Mouse (Mus musculus) activated CD4-positive, CD25-positive, alpha-beta regulatory T cell, adult 4 months (primary cell): ENCODE measurements around the gene Soat2. TPM values are rescaled to one million over a fixed set of nuclear protein-coding genes. Genes with fewer than 3 reads are reported as not detected.

Source experiments
- ATAC-seq: one replicate; pipeline ENCODE4 v1.8.0; 2017
- polyA plus RNA-seq, 2 experiments: library from polyadenylated mRNA; unstranded; fragments of 100-300 nt; shearing (Covaris generic); gene quantifications; one replicate each; pipeline ENCODE4 v1.2.1; 2017

Soat2 gene
- 1 to 10 TPM; 1.2 to 1.5 TPM for polyA plus RNA-seq

DNA sequence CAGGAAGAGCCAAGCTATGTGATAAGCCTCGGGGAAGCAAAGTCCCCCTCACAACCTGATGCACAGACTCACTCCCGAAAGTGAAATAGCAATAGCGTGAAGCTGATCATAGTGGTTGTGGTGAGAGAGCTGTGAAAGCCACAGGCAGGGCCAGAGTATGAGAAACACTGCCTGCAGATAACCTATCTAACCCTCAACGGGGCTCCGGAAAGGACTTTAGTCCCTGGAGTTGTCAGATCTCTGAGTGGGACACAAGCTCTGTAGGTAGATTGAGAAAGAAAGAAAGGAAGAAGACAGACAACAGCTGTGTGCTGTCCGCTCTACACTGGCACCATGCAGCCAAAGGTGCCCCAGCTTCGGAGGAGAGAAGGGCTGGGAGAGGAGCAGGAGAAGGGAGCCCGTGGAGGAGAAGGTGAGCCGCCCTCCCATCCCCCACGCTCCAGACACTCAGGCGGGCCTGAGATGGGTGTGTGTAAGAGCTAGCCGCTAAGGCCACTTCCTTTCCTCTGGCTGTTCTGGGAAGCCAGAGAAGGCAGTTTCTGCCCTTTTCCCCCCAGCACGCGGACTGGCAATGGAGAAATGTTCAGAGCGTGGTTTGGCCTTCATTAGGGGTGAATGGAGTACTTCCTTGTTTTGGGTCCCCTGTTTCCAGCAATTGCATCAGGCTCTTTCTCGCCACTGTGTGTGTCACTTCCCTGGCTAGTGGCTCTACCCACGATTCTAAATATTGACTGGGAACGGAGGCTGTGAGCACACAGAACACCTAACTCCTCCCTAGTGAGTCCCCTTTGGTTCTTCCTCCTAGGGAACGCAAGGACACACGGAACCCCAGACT is at the start of gene Soat2:
Gene Soat2, plus strand, starts transcription at position 226 of the 835 bp plus-strand sequence.
- peak; percentile 69 for ATAC-seq

DNA sequence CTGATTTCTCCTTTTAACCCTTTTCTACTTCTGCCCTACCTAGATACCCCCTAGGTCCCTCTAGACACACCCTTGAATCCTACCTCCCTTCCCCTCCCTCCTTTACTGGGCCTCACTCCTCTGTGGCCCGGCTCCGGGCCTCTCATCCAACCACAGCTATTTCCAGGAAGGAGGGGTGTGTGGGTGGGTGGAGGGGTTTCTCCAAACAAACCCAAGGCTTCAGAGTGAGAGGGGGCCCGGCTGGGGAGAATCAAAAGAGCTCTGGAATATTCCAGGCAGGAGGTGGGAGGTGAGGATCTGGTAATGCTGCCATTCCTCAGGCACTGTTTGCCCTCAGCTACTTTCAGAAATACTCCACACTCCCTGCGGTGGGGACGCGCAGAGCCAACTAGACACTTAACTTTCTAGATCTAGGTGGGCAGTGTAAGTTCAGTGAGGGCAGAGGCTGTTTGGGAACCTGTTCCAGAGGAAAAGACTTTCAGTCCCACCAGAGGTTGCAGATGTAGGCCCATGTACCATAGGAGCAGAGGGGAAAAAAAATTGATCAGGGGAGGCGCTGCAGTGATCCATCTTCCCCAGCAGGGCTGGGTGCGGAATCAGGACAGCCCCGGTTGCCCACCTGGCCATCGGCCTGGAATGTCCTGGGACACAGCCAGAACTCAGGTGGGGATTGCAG is 49.2 kb upstream of the Soat2 start:
- ATAC-seq = no peak

DNA sequence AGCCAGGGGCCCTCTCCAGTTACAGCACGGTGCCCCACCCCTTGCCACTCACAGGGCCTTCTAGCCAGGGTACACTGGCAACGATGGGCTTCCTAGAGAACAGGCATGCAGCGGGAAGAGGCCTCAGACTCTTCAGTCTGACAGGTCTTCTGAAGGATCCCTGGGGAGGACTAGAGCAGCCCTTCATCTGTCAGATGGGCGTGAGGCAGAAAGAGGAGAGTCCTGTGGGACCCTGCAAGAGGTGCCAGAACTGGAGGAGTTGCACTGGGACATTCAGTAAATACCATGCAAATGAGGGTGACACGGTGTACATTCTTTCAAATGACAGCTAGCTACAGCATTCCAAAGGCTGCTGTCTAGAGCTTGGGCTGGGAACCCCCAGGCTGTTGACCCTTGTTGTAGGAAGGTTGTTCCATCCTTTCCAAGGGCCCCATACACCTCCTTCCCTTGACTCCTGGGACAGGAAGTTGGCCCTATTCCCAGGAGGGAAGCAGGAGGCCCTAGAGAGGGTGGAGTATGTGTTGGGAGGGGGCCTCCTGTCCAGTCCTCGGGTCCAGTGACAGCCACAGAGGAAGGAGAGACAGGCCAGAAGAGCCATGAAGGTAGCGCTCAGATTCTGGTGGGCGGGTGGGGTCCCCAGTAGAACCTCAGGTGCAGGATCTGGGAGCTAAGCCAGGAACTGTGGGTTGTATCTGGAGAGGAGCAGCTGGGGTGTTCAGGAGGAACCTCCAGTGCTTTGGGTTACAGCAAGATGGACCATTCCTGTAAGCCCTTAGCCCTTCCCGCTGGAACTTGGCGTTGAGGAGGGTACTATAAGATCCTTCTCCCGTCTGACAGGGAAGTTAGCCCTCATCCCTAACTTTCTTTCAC is 48.4 kb upstream of the Soat2 start:
- no peak for ATAC-seq

DNA sequence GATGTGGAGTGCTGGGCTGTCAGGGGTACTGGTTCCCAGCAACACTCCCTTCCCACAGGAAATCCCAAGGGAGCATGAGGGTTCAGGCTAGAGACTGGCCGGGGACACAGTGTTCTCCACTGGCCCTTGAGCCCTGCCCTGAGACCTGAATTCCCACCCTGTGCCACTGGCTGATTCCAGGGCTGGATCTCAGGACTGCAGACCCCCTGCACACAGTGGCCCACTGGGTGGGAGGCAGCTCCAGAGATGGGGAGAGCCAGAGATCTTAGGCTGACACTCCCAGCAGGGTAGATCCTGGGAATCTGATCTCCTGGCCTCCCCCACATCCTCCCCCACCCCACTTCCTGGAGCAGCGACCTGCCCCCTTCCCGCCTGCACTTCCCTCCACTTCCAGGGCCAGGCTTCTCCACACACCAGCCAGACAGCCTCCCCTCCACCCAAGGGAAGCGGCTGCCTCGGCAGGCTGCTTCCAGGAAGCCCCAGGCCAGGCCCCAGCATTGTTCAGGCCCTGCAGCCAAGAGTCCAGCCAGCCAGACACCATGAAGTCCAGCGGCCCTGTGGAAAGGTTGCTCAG is 47.7 kb upstream of the Soat2 start:
- ATAC-seq = no peak

DNA sequence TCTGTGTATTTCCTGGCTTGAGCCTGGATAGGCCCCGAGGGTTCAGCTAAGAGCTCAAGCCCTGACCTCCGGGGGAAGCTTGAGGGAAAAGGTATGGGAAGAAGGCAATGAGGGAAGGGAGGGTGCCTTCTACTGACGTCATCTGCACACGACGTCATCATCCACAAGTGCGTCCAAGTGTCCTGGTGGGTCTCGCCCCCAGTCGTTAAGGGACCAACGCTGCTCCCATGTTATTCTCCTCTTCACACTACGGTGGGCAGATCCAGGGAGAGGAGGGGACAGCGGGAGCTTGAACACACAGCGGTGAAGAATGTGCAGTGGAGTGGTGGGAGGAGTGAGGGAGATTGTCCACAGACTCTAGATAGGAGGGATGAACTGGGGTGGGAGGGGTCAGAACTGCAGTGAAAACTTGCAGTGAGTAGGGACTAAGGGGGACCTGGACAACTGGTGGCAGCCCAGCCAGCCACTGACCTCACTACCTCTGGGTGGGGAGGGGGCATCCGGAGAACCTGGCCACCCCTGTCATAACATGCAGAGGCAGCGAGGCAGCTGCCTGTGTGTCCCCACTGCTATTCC is 46.9 kb upstream of the Soat2 start:
- no peak for ATAC-seq

DNA sequence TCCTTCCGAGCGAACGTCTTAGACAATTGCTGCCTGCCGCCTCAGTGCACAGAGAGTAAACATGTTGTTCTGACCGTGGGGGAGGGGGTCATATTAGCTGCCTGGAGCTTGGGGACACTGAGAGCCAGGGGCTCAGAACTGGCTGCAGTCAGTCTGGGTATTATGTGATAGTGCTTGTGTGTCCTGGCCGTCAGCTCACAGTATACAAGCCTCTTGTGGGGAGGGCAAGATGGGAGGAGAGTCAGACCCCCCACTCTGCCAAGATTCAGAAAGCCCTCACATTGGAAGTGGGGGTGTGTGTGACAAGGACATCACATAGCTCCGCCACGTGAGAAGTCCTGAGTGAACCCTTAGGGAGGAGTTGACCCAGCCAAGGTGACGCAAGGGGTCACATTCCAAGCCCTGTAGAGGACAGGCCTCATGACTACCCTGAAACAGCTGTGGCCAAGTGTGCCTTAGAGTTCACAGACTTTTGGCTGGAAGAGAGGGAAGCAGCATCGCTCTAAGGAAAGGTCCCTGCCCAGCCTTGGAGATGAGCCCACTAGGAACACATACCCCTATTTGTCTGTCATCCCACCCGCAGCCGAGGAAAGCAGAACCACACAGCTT is 46.3 kb upstream of the Soat2 start:
- no peak for ATAC-seq

DNA sequence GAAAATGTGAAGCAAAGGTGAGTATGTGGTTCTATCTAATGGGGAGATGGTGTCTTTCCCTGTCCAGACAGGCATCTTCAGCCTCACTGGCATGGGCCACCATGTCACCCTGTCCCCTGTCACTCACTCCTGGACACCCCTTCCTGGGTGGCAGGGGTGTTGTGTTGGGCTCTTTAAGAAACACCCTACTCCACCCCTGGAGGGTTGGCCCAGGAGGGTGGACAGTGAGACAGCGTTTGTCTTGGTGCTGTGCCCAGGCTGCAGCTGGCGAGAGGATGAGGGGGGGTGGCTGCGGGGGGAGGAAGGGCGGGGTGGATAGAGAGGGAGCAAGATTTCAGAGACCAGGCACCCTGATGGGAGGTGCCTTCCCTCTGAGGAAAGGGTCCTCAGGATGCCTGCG is 45.0 kb upstream of the Soat2 start:
- no peak for ATAC-seq

DNA sequence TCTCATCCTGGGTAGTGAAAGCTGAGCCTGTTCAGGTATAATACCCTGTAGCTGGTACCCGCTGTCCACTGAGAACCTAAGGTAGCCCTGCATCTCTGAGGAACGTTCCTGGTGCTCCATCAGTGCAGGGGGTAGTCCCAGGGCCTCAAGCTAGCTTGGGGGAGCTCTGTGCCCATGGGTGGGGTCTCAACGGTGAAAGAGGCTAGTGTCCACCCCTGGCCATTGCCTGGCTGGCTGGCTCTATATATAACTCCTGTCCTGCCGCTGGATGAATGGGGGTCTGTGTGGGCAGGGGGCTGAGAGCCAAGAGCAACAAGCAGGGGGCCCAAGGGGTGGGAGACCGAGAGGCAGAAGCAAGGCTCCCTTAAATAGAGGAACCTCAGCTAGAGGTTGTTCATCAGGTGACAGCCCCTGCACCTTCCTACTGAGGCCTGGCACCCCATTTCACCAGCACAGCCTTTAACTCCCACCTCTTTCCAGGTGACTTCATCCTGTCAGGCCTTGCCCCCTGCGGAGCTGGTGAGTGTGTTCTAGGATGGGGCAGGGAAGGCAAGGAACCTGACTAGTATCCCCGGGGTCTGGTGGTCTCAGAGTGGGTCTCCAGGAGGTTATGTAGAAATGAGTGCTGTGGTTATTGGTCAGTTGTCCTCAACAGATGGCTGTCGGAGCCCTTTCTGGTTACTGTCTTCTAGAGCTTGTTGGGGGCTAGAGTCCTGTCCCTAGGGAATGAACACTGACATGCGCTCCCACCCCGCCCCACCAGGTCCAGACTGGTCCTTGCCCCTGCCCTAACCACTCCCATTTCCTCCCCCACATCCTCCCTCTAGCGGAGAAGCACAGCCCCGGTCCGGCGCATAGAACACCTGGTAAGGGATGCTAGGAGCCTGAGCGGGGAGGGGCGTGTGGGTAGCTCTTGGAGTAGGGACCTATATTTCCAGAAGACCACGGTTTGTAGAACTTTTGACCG is 44.3 kb upstream of the Soat2 start:
- ATAC-seq = peak; percentile 57

DNA sequence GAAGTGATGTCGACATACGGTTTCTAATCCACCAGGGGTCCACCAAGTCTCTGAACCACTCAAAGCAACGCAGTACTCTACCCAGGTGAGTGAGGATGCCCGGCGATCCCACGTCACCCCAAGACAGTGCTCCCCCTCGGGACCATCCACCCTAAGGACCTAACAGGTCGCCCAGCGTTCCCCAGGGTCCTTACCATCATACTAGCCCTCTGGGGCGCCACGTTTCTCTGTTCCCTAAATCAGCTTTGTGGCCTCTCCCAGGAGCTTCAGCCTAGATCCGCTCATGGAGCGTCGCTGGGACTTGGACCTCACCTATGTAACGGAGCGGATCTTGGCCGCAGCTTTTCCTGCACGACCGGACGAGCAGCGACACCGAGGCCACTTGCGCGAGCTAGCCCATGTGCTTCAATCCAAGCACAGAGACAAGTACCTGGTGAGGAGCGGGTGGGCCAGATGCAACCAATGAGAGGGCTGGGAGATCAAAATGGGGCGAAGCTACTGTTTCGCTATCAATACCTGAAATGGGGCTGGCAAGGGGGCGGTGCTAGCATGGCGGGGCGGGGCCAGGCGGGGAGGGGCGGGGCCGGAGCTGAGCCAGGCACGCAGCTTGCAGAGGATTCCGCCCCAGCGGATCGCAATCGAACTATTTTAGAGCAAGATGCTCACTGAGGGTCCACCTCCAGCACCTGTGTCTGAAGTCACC is 43.4 kb upstream of the Soat2 start:
- peak; percentile 13 for ATAC-seq

DNA sequence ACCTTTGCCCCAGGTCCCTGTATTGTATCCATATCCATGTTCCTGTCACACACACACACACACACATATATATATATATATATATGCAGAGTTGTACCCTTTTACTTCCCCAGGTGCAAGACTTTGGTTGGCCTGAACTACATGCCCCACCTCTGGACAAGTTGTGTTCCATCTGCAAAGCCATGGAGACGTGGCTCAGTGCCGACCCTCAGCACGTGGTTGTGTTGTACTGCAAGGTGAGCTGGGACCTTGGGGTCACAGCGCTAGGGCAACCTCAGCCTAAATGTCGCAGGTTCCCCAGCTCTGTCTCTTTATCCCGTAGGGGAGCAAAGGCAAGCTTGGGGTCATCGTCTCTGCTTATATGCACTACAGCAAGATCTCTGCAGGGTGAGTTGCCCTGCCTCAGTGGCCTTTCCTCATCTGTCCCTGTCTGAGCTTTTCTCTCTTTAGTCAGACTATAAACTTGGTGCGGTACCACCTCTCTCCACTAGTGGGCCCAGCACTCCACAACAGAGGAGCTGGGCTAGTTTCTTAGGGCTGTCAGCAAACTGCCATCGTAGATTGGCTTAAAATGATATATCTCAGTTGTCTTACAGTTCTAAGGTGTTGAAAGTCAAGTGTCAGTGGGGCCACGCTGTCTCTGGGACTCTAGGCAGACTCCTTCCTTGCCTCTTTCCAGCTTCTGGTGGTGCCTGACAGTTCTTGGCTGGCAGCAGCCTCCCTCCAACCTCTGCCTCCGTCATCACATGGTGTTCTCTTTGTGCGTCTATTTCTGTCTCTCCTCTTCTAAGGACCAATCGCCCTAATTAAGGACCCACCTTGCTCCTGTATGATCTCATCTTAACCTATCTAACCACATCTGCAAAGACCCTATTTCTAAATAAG is 42.4 kb upstream of the Soat2 start:
- ATAC-seq = peak; percentile 62

DNA sequence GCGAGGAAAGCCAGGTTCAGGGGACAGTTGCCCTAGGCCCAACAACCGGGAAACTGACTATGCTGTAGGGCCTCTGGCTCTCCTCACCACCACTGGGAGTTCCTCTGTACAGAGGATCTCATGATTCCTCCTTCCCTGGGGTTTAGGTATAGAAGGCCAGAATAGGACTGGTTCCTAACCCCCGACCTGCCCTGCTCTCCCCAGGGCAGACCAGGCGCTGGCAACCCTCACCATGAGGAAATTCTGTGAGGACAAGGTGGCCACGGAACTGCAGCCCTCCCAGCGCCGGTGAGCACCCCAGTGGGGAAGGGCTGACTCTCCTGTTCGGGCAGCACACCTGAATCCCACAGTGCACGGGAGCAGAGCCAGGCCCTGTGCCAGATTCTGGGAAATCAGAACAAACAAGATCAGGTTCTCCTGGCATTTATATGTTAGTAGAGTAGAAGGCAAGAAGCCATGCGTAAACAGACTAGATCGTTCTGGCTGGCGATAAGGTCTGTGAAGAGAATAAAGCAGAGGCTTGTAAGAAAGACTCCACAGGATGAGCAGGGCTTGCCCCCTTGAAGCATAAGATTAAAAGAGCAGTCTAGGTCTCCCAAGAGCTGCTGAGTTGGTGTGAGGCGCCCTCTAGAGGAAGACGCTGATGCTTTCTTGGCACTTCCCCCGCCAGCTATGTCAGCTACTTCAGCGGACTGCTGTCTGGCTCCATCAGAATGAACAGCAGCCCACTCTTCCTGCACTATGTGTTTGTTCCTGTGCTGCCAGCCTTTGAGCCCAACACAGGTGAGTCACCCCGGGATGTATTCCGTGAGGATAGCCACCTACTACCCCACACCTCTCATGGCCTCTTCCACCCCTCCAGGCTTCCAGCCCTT is 41.4 kb upstream of the Soat2 start:
- ATAC-seq = peak; percentile 44

DNA sequence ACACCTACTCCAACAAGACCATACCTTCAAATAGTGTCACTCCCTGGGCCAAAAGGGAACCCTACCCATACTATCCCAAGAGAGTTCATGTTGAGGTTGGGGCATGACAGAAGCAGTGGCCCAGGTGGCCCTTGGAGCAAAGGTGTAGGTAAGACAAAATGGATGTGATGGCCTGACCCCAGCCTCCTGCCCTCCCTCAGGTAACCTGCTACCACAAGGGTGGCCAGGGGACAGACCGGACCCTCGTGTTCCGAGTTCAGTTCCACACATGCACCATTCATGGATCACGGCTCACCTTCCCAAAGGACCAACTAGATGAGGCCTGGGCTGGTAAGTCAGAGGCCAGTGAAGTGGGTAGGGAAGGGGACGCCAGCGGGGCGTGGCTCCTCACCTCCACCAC is 40.1 kb upstream of the Soat2 start:
- no peak for ATAC-seq

DNA sequence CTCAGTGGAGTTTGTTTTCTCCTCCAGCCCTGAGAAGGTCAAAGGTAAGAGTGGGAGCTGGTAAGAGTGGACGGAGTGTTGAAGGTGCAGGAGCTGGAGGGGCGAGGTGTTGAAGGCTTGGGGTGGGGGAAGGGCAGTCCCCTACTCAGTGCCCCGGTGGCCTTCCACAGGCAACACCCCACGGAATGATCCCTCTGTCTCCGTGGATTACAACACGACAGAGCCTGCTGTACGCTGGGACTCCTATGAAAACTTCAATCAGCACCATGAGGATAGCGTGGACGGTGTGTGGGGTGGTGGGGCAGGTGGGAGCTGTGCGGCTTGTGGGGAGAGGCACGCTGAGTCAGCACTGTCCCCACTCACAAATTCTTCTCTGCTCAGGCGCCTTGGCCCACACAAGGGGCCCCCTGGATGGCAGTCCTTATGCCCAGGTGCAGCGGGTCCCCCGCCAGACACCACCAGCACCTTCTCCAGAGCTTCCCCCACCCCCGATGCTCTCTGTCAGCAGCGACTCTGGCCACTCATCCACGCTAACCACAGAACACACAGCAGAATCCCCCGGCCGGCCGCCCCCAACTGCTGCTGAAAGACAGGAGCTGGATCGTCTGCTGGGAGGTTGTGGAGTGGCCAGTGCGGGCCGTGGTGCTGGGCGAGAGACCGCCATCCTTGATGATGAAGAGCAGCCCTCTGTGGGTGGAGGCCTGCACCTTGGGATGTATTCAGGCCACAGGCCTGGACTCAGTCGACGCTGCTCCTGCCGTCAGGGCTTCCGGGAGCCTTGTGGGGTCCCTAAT is 39.4 kb upstream of the Soat2 start:
- ATAC-seq = no peak

DNA sequence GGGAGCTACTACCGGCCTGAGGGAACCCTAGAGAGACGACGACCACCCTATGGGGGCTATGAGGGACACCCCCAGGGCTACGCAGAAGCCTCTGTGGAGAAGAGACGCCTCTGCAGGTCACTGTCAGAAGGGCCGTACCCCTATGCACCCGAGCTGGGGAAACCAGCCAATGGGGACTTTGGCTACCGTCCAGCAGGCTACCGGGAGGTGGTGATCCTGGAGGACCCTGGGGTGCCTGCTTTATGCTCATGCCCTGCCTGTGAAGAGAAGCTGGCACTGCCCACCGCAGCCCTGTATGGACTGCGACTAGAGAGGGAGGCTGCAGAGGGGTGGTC is 38.9 kb upstream of the Soat2 start:
- no peak for ATAC-seq

DNA sequence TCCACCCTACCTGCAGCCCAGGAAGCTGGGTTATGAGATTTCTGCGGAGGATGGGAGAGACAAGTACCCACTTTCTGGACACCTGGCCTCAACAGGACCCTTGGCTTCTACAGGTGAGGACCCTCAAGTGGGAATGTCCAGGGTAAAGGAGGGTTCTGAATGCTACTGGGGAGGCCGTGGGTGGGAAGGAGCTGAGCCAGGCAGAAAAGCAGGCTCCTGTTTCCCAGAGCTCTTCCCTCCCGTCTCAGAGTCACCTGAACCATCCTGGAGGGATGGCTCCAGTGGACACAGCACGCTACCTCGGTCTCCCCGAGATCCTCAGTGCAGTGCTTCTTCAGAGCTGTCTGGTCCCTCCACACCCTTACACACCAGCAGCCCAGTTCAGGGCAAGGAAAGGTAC is 38.1 kb upstream of the Soat2 start:
- no peak for ATAC-seq

DNA sequence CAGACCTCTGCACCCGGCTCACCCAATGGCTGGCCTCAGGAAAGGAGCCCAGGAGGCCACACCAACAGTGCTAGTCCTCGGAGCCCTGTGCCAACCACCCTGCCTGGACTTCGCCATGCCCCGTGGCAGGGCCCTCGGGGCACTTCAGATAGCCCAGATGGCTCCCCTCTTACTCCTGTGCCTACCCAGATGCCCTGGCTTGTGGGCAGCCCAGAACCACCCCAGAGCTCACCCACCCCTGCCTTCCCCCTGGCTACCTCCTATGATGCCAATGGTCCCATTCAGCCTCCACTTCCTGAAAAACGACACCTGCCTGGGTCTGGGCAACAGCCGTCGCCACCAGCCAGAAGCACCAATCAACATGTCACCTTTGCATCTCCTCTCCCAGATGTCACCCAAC is 37.5 kb upstream of the Soat2 start:
- no peak for ATAC-seq

DNA sequence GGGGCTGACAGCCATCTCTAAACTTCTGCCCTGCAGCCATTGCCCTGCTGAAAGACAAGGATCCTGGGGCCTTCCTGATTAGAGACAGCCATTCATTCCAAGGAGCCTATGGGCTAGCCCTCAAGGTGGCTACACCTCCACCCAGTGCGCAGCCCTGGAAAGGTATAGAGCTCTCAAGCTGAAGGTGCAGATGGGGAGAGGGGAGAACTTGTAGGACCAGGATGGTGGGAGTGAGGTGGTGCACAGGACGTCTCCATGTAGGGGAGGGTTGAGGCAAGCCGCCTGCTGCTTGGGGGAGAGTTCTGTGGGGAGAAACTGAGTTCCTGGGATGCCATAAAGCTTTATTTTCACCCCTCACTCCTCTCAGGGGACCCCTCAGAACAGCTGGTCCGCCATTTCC is 36.7 kb upstream of the Soat2 start:
- ATAC-seq = no peak
